Mouse (Mus musculus): ENCODE data around the gene Astn1.

Gene Astn1

DNA sequence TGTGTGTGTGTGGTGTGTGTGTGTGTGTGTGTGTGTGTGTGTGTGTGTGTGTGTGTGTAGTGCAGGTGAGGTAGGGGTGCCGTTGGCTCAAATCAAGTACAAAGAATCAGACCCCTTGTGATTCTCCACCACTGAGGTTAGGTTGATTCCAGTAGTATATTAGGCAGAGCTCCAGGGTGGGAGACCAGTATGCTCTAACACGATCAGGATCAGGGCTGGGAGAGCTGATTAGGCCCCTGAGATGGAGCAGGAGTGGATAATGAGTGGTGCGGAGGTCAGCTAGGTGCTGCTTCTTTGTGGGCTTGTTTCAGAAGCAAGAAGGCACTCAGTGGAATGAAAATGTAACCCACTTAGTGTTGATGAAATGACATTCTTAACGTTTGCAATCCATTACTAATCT lies 28.6 kb downstream of the Astn1 start:
- TF ChIP-seq GATA4 (IDR thresholded peaks at IDR 0.05; ENCODE audit: insufficient replicate concordance, low read length) = no peak

DNA sequence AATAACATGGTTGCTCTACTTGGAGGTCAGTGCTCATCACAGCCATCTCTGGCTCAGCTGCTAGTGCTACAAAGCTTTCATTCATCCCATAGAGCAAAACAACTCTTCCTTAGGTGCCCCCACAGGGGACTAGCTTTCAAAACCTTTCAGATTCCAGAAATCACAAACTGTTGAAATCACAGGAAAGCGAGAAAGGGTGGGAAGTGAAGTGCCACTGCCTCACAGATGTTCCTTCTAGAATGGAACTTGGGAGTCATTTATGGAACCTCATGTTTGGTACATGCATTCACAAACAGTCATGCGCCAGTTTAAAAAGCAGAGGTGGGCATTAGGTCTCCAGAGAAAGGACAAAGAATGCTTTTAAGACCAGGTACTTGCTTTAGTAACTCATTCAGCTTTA lies 35.0 kb downstream of the Astn1 start:
- no peak for TF ChIP-seq GATA4 (IDR thresholded peaks at IDR 0.05; ENCODE audit: insufficient replicate concordance, low read length)

GRCm38 (mm10) chr1:158400898-158401297 lies 38.8 kb downstream of the Astn1 start:
- no peak for TF ChIP-seq GATA4 (IDR thresholded peaks at IDR 0.05; ENCODE audit: insufficient replicate concordance, low read length)

DNA sequence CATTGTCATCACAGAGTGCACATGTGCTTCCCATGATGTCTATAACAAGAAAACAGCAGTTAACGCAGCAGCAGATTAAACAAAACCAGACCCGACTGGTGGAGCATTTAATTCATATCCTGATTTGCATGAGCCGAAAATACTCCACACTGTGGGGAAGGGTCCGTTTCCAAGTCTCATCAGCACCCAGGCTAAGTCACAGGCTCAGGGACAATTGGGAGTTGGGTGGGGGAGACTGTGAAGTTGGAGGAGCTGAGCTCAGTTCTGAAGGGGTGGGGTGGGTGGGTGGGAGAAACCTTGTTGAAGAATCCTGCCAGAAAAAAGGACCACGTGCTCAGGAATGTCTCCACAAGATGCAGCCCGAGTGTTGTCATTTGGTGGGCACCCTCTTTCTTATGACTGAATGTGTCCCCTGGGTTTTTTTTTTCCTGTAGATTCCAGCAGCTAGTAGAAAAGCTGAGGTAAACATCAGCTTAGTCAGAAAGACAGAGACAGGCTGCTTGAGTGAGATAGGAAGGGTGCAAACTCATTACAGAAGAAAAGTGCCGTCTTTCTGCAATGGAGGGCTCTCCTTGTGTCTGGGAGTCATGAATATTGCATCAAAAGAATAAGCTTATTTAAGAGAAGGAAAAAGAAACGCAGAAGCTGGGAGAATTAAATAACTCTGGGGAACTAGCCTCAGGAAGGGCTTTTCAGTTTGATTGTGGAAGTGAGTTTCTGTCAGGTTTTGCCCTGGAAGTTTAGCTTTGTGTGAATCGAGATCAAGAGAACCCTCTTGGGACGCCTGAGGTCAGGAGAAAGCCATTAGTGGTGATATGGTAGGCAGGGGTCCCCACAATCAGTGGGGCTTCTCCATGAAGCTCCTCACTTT lies 44.1 kb downstream of the Astn1 start:
- no peak for TF ChIP-seq GATA4 (IDR thresholded peaks at IDR 0.05; ENCODE audit: insufficient replicate concordance, low read length)

GRCm38 (mm10) chr1:158408124-158408523 lies 46.1 kb downstream of the Astn1 start:
- TF ChIP-seq GATA4 (IDR thresholded peaks at IDR 0.05; ENCODE audit: insufficient replicate concordance, low read length) = no peak

DNA sequence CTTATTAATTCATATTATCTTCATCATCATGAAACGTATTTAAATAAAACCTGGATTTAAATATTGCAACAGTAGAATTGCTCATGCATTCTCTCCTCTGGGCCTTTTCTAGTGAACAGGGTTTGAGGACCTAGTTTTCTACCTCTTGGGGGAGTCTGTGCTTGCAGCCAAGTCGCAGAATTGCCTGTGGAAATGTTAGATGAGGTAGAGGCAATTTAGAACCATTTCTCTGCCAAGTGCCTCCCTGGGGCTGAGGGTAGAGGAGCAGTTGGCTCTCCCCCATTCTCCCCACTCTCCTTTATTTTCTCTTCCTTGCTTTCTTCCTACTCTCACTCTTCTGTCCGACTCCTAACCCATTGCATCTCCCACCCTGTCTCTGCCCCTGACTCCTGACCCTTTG lies 49.1 kb downstream of the Astn1 start:
- TF ChIP-seq GATA4 (IDR thresholded peaks at IDR 0.05; ENCODE audit: insufficient replicate concordance, low read length) = no peak

- no peak for TF ChIP-seq GATA4 (IDR thresholded peaks at IDR 0.05; ENCODE audit: insufficient replicate concordance, low read length)
Measured at GRCm38 (mm10) chr1:158414198-158414597, 52.1 kb downstream of the Astn1 start.

GRCm38 (mm10) chr1:158421451-158421850 lies 59.4 kb downstream of the Astn1 start:
- no peak for TF ChIP-seq GATA4 (IDR thresholded peaks at IDR 0.05; ENCODE audit: insufficient replicate concordance, low read length)

DNA sequence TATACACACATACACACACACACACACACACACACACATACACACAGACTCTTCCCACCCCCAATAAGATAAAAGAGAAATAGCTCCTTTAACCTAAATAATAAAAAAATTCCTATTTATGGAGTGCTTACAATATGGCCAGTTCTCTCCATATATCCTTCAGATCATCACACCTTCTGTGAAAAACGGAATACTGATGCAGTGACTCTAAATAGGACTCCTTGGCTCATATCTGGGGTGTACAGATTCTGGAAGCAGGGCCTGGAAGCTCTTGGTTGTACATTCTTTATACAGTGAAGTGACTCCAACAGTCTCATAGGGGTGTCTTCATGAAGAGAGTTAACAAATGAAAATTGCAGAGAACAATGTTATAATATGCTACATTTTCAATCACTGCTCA lies 60.7 kb downstream of the Astn1 start:
- no peak for TF ChIP-seq GATA4 (IDR thresholded peaks at IDR 0.05; ENCODE audit: insufficient replicate concordance, low read length)

DNA sequence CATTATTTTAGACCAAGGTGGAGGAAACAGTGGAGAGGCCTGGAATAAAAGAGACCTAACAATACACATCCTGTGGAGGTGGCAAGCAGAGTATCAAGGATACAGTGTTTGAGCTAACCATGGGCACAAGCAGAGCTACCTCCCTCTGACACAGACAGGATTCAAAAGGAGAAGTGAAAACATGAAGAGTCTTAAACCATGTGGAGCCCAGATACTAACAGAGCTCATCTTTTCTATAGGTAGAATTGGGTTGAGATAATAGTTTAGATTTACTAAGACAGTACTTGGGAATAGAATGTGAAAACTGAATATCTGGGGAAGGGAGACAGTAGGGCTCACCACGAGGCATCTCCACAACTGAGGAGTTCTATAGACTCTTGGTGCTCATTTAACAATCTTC lies 84.0 kb downstream of the Astn1 start:
- no peak for TF ChIP-seq GATA4 (IDR thresholded peaks at IDR 0.05; ENCODE audit: insufficient replicate concordance, low read length)

DNA sequence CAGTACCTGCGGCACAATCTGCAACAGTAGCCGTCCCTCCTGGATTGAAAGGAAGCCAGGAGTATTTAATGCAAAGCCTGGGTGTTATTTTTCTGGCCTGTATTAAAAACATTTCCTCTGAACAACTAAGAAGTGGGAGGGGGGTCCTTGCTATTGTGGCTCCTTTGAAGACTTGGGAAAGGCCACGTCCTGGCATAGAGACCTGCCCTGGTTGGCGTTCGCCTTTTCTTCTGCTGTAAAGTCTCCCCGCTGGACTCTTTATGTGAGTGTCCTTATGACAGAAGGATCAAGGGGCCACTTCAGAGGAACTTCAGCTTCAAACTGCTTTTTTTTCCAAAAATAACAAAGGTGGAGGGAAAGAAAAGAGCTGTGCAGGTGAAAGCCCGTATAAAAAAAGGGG lies 85.9 kb downstream of the Astn1 start:
- no peak for TF ChIP-seq GATA4 (IDR thresholded peaks at IDR 0.05; ENCODE audit: insufficient replicate concordance, low read length)

- TF ChIP-seq GATA4 (IDR thresholded peaks at IDR 0.05; ENCODE audit: insufficient replicate concordance, low read length) = no peak
Measured at GRCm38 (mm10) chr1:158452675-158453074, 90.6 kb downstream of the Astn1 start.

- no peak for TF ChIP-seq GATA4 (IDR thresholded peaks at IDR 0.05; ENCODE audit: insufficient replicate concordance, low read length)
Measured at GRCm38 (mm10) chr1:158453587-158453986, 91.5 kb downstream of the Astn1 start.

DNA sequence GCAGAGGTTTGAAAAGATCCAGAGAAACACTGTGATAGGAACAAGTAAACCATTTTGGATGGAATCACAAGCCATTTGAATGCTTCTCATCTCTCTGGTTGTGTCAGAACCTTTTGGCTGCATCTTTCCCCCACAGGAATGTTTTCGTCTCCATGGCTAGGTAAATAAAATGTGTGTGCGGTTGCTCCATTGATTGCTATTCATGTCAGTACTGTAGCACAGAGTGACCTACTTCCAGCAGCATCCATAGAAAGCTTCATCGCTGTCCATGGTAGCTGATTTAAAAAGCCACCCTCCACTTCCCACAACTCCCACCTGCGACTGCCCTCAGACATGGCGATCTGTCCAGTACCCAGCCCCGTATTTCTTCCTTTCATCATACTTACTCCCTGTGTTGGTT lies 101.9 kb downstream of the Astn1 start:
- no peak for TF ChIP-seq GATA4 (IDR thresholded peaks at IDR 0.05; ENCODE audit: insufficient replicate concordance, low read length)

- no peak for TF ChIP-seq GATA4 (IDR thresholded peaks at IDR 0.05; ENCODE audit: insufficient replicate concordance, low read length)
Measured at GRCm38 (mm10) chr1:158465286-158465685, 103.2 kb downstream of the Astn1 start.

GRCm38 (mm10) chr1:158477841-158478240 lies 115.8 kb downstream of the Astn1 start:
- no peak for TF ChIP-seq GATA4 (IDR thresholded peaks at IDR 0.05; ENCODE audit: insufficient replicate concordance, low read length)

DNA sequence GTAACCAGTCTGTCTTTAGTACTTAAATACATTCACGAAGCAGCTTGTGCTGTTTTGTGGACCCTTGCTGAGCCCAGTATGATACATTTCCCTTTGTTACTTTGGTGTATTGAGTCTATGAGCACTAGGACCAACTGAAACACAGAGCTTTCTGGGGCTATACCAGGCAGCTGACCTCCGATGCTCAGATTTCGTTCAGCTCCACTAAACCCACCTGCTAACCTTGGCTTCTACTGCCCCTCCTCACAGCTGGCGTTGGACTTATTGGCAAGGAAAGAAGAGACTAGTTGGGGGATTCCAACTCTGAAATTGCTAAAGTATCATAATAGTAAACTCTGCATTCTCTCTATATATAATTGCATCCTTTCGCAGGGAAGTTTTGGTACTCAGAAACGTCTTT lies 118.2 kb downstream of the Astn1 start:
- no peak for TF ChIP-seq GATA4 (IDR thresholded peaks at IDR 0.05; ENCODE audit: insufficient replicate concordance, low read length)
